Mouse (Mus musculus): Measurements from ENCODE around the gene Caprin1.
A peak's percentile ranks its signal among the peaks of the same experiment; 100 is the strongest.

Gene Caprin1

GRCm38 (mm10) chr2:103796861-103797466, 485 bp downstream of the Caprin1 start:
- peak; percentile 75 for DNase-seq (ENCODE audit: low spot score)

DNA sequence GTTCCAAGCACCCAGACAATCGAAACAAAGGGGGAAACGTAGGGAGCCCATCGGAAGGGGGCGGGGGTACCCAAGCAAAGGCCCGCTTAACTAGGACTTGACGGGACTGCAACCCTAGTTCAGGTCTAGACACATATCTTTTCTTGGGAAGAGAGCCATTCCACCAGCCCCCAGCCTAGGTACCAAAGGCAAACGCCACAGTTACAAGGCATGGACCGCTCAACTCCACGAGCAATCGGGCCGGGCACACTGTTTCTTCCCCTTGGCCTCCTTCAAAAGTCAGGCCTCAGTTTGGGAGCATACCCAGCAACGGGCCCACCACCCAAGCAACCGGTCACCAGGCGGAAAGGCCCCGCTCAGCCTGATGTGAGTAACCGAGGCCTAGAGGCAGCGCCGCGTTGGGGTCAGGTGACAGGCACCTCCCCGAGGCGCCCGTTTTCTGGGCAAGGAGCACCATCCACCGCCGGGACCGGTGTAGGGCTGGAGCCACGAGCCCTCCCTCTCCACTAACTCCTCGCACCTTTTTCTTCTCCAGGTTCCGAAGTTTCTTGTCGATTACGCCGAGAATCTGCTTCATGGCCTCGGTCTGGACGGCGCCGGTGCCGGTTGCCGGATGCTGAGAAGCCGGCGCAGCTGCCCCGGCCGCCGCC, 1.1 kb downstream of the Caprin1 start:
- peak; percentile 36 for DNase-seq (ENCODE audit: low spot score)

DNA sequence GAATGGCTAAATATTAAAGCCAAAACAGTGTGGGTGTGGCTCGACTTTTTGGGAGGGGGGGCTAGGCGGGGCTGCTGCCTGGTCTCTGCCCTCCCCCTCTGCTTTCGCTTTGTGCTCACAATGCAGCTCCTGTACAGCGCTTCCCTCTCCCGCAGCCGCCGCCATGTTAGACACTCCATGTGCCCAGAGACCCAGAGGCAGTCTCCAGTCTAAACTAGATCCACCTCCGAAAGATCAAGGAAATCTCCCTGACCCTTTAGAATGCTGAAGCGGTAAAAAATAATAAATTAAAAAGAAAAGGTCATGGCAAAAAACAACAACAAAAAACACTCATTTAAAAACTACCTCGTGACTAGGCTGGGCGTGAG, 1.6 kb downstream of the Caprin1 start:
- peak; percentile 73 for DNase-seq (ENCODE audit: low spot score)

DNA sequence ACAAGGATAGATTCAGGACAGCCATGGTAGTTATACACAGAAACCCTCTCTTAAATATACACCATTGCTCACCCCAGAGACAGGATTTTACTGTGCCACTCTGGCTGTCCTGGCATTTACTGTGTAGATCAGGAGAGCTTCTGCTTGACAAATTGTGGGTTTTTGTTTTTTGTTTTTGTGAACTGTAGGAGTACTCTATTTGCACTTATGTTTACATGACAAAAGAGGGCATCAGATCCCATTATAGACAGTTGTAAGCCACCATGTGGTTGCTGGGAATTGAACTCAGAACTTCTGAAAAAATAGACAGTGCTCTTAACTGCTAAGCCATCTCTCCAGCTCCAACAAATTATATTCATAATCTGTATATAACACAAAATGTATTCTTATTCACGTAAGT, 5.4 kb downstream of the Caprin1 start:
- DNase-seq (ENCODE audit: low spot score) = no peak

DNA sequence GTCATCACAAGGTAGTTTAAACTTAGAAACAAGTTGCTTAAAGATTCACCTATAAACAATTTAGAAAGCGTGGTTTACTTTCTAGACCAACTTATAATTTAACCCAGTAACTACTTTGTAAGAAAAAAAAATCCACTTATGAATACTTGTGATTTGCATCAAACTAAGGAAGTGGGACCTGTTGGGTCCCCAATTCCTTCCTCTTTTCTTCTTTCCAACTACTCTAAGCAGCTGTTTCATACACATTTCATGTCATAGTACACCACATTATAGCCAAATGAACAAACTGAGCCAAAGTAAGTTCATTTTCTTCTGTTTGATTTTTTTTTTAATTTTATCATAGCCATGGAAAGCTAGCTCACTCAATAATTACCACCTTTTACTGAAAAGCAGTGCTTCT, 11.7 kb downstream of the Caprin1 start:
- no peak for DNase-seq (ENCODE audit: low spot score)

DNA sequence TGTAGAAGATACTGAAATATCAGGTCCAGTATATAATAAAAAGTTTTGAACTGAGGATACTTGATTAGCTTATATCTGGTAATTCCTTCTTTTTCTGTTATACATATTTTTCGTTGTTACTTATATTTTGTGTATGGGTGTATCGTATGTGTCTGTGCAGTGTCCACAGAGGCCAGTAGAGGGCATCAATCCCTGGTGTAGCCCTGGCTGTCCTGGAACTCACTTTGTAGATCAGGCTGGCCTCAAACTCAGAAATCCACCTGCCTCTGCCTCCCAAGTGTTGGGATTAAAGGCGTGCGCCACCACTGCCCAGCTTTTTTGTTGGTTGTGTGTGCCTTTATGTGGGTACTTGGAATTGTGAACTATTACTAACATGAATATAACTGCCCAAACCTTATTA, 12.8 kb downstream of the Caprin1 start:
- no peak for DNase-seq (ENCODE audit: low spot score)

DNA sequence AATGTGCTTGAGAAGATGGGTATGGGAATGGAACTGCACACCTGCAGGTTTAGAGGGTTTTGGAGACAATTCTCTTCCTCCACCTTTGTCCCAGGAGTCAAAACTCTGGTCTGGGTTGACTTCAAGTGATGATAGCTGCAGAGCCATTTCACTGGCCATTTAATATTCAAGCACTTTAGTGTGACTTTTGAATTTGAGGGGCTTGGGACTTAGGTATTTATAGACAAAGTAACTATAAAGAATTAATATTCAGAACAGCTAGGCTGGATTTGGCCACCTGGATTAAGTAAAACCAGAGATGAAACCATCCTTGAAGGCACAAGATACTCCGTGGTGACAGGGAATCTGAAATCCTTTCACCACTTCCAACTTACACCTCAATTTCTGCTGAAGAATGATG, 35.0 kb downstream of the Caprin1 start:
- DNase-seq (ENCODE audit: low spot score) = no peak

GRCm38 (mm10) chr2:103761993-103762392, 35.5 kb downstream of the Caprin1 start:
- no peak for DNase-seq (ENCODE audit: low spot score)

GRCm38 (mm10) chr2:103760906-103761716, 36.3 kb downstream of the Caprin1 start, which contains the start of gene Nat10:
Gene Nat10, minus strand, starts transcription at chr2:103761270.
- peak; percentile 96 for DNase-seq (ENCODE audit: low spot score)

DNA sequence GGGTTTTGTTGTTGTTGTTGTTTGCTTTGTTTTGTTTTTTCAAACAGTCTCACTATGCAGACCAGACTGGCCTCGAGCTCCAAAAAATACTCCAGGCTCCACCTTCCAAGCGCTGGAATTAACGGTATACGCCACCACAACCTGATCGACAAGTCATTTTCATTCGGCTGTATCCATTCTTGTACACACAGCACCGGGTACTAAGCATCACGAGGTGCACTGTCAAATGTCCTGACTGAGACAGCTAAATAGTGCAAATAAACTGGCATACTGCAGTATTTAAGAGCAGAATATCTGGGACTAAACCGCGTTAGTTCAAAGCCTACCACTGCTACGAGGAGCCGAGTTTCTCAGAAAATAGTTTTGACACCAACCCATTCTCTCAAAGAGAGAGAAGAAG, 37.0 kb downstream of the Caprin1 start:
- DNase-seq (ENCODE audit: low spot score) = no peak

- no peak for DNase-seq (ENCODE audit: low spot score)
Measured at GRCm38 (mm10) chr2:103755458-103756085, 41.9 kb downstream of the Caprin1 start.

DNA sequence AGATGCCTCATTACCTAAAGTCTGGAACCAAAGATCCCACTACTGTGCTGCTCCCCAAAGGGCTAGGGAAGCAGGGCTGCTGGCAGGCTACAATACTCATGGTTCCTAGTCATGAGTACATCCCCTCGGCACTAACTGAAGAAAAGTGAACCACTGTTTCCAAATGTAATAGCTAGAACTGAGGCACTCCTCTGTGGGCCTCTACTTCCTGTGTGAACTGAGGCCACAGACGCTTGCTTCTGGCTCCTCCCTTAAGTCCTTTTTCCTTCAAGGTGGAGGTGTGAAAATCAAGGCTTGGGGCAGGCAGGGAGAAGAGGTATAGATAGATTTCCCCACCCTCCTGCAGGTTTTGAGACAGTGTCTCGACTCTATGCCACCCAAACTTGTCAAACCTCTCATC, 42.8 kb downstream of the Caprin1 start:
- no peak for DNase-seq (ENCODE audit: low spot score)

DNA sequence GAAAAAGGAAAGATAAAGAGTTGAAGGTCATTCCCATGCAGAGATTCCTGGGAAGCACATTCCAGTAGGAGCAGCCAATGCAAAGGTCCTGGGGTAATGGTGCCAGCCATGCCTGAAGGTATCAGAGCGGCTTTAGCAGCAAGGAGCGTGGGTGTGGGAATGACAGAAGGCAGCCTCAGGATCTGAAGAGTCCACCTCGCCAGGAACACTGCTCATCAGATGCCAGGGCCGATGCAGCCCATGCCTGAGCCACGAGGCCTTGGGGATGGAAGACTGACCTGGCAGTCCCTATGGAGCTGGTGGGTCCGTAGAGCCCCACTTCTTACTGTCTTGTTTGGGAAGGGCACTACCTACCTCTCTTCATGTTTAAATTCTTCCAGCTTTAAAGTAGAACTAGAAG, 45.7 kb downstream of the Caprin1 start:
- DNase-seq (ENCODE audit: low spot score) = no peak

GRCm38 (mm10) chr2:103749091-103749490, 48.4 kb downstream of the Caprin1 start:
- no peak for DNase-seq (ENCODE audit: low spot score)

DNA sequence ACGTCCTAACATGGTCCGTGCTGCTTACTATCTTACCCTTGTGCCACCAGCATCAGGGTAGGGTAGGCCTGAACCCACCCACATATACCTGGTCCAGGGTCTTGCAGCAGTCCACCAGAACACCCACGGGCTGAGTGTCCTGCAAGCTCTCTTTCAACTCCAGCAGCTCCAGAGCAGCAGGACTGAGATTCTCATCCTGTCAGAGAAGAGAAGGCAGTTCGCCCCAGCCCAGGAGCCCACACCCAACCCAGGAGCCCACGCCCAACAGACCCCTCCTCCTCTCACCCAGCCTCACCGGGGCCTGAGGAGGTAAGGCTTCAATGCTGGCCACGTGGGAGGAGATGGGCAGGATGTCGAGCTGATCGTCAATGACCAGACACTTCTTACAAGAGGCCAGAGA, 49.6 kb downstream of the Caprin1 start:
- no peak for DNase-seq (ENCODE audit: low spot score)

- no peak for DNase-seq (ENCODE audit: low spot score)
Measured at GRCm38 (mm10) chr2:103746761-103747160, 50.7 kb downstream of the Caprin1 start.

GRCm38 (mm10) chr2:103746096-103746495, 51.4 kb downstream of the Caprin1 start:
- DNase-seq (ENCODE audit: low spot score) = no peak

DNA sequence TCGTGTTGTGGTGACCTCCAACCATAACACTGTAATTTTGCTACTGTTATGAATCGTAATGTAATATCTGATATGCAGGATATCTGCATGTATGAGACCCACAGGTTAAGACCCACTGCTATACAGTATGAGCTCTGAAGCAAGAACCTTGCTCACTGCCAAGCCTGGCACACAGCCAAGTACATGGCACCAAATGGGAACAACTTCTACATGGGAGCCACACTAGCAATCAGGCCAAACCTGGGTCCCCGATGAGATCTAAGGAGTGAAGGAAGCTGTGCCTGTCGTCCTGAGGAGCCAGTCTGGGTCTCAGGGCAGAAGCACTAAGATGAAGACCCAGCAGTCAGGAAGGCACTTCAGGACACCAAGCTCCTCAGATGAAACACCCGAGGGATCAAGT, 52.0 kb downstream of the Caprin1 start:
- DNase-seq (ENCODE audit: low spot score) = no peak

GRCm38 (mm10) chr2:103743988-103744387, 53.5 kb downstream of the Caprin1 start:
- no peak for DNase-seq (ENCODE audit: low spot score)

DNA sequence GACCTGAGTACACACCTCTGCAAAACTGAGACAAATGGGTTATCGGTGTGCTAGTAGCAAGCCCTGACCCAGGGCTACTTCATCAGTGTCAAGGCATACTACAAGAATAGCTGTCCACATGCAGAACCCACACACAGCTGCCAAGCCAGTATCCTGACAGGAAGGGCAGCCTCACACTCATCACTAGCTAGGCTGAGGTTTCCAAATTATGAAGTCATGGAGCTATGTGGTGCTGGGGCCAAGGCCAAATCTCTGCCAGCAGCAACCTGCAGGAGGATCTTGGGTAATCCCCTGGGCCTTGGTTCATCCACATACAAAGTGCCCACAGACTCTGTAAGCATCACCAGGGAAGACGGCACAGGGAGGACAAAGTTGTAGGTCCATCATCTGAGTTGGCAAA, 53.9 kb downstream of the Caprin1 start:
- no peak for DNase-seq (ENCODE audit: low spot score)

GRCm38 (mm10) chr2:103742821-103743220, 54.6 kb downstream of the Caprin1 start:
- no peak for DNase-seq (ENCODE audit: low spot score)

- DNase-seq (ENCODE audit: low spot score) = no peak
Measured at GRCm38 (mm10) chr2:103731423-103731822, 66.0 kb downstream of the Caprin1 start.

- no peak for DNase-seq (ENCODE audit: low spot score)
Measured at GRCm38 (mm10) chr2:103730999-103731398, 66.5 kb downstream of the Caprin1 start.

Data from ovary, adult 18-20 months (tissue).